Mouse (Mus musculus): ENCODE data around the gene Acoxl. TPM values are rescaled to one million over a fixed set of nuclear protein-coding genes. Genes with fewer than 3 reads are reported as not detected.

Gene Acoxl
- polyA plus RNA-seq, 1 experiment from 2014 or later: 0.12 TPM

DNA sequence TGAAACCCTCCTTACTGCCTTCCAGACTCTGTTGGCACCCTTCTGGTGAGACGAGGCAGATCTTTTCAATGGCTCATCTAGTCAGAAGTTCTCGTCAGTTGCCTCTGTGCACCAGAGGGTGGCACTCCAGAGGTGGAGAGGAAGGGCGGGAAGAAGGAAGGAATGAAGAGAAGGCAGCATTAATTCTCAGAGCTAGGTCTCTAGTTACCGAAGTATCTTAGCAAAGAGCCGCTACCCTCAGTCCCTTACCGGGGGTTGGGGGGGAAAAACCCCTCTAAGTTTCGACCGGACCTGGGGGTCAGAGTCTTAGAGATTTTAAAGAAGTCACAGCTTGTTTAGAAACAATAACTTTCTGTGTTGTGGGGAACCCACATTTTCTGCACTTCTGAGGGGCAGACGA, 283.8 kb downstream of the Acoxl start:
- Histone ChIP-seq H3K4me3 (ENCODE audit: low read depth, low read length) (peak overlapping the region; percentile 5), H3K4me1 (replicated peaks; ENCODE audit: control insufficient read depth, insufficient read depth, low read length) (peaks cover 22% of the 10 kb centered on the region), H3K27ac (ENCODE audit: low read depth, low read length) (no peak overlapping the region), H3K4me2 (ENCODE audit: low read depth, low read length, severe bottlenecking) (peak overlapping the region; percentile 99), H3K9me3 (ENCODE audit: control insufficient read depth, low read length) (no peaks in the 10 kb centered on the region), H3K9ac (ENCODE audit: low read length) (no peak overlapping the region), H3K36me3 (ENCODE audit: control insufficient read depth, insufficient read depth, low read length) (no peaks in the 10 kb centered on the region), H3K27me3 (ENCODE audit: control insufficient read depth, insufficient read depth, low read length) (peaks cover 22% of the 10 kb centered on the region)
- WGBS: 1% methylated on average over 9 of the region's 9 CpGs
- DNase-seq (ENCODE audit: low spot score): peak; percentile 73
- no peak for ATAC-seq (replicated peaks; ENCODE audit: low FRiP score)

DNA sequence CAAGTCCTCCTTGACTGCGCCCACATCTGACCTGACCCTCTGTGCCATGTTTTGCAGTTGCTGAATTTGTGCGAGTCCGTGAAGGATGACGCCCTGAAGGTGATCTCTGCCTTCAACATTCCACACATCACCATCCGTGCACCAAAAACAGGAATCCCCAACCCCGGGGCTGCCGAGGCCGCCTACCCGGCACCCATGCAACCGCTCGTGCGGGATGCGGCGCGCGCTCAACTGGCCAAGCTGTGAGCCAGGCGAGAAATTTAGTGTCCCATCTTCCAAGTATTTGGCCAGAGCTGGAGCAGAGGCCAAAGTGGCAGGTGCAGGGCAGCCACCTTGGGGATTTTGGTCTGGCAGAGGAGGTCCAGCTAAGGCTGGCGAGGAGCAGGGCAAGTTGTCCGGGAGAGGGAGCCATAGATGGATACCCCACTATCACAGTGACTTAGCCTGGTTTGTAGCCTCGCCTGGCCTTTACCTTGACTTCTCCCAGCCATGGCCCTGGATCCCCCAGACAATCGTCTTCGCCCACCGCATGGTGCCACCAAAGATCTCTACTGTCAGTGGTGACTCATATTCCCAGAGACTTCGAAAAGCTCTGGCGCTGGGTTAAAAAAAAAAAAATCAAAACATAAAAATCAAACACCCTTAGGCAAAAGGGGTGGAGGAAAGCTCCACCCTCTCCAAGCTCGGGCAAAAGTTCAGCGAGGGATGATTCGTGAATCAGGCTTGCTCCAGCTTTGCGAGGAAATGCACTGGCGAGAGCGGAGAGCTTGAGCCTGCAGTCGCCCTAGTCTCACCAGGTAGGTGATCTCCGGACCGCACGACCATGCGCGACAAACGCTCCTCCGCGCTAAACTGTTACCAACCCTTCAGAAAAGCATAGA, 284.5 kb downstream of the Acoxl start:
- Histone ChIP-seq H3K27me3 (ENCODE audit: control insufficient read depth, insufficient read depth, low read length) (peaks cover 22% of the 10 kb centered on the region), H3K36me3 (ENCODE audit: control insufficient read depth, insufficient read depth, low read length) (no peaks in the 10 kb centered on the region), H3K4me2 (ENCODE audit: low read depth, low read length, severe bottlenecking) (peak overlapping the region; percentile 99), H3K9ac (ENCODE audit: low read length) (no peak overlapping the region), H3K9me3 (ENCODE audit: control insufficient read depth, low read length) (no peaks in the 10 kb centered on the region), H3K4me1 (replicated peaks; ENCODE audit: control insufficient read depth, insufficient read depth, low read length) (peaks cover 22% of the 10 kb centered on the region), H3K27ac (ENCODE audit: low read depth, low read length) (no peak overlapping the region), H3K4me3 (ENCODE audit: low read depth, low read length) (peak overlapping the region; percentile 5)
- 1% methylated on average over 40 of the region's 40 CpGs for WGBS
- DNase-seq (ENCODE audit: low spot score) (peak; percentile 63), ATAC-seq (replicated peaks; ENCODE audit: low FRiP score) (no peak)

DNA sequence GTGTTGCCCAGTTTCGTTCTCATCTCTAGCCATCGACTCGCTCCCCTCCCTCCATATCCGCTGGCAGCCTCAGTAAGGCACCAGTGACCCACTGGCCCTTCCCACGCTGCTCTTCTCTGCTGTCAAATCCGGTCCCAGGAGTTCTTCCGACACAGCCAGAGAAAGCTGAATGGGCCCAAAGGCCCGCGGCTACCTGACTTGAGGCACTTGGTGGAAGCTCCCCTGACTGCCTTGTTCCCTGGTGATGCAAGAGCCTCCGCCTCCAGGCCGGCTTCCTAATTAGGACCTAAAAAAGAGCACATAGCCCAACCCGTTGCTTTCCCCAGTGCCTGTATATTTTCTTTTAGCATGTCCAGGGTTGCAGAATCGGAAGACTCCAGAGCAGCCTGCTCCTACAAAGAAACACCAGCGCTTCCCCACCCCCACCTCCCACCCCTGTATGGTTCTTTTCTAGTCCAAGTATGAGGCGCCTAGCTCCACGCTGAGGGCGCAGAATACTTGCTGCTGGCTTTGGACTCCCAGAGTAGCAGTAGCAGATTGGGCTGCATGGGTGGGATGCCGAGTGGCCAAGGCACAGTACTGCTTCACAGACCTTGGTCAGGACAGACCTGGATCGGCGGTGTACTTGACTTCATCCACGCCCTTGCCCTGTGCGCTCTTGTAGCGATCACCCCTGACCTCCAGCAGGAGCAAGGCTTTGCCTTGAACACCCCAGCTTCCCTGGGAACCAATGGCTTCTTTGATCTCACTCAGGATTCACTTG, 285.4 kb downstream of the Acoxl start:
- Histone ChIP-seq H3K27me3 (ENCODE audit: control insufficient read depth, insufficient read depth, low read length) (peaks cover 22% of the 10 kb centered on the region), H3K27ac (ENCODE audit: low read depth, low read length) (no peak overlapping the region), H3K9me3 (ENCODE audit: control insufficient read depth, low read length) (no peaks in the 10 kb centered on the region), H3K9ac (ENCODE audit: low read length) (no peak overlapping the region), H3K4me3 (ENCODE audit: low read depth, low read length) (peak overlapping the region; percentile 66), H3K4me2 (ENCODE audit: low read depth, low read length, severe bottlenecking) (peak overlapping the region; percentile 99), H3K4me1 (replicated peaks; ENCODE audit: control insufficient read depth, insufficient read depth, low read length) (peaks cover 26% of the 10 kb centered on the region), H3K36me3 (ENCODE audit: control insufficient read depth, insufficient read depth, low read length) (no peaks in the 10 kb centered on the region)
- DNase-seq (ENCODE audit: low spot score) (peak; percentile 65), ATAC-seq (replicated peaks; ENCODE audit: low FRiP score) (no peak)
- 3% methylated on average over 23 of the region's 23 CpGs for WGBS

DNA sequence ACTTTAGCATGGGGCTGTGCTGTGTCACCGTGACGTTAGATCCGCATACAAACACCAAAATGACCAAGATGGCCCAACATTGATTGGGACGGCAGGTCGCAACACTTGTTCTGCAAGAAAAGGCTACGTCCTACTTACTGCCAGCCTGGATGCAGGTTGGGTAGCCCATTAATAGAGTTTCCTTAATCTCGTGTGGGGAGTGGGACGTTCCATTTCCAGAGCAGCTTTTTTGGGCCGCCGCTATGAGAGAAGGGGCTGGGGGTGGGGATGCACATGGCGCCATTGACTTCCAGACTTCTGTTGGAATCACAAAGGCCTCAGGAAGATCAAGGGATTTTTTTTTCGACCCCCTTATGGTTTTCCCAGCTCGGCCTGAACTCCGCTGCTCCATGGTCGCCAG, 286.0 kb downstream of the Acoxl start:
- Histone ChIP-seq H3K27me3 (ENCODE audit: control insufficient read depth, insufficient read depth, low read length) (peaks cover 22% of the 10 kb centered on the region), H3K4me1 (replicated peaks; ENCODE audit: control insufficient read depth, insufficient read depth, low read length) (peaks cover 26% of the 10 kb centered on the region), H3K36me3 (ENCODE audit: control insufficient read depth, insufficient read depth, low read length) (peaks cover under 1% of the 10 kb centered on the region; the same call in 1 of the 2 replicates), H3K9me3 (ENCODE audit: control insufficient read depth, low read length) (no peaks in the 10 kb centered on the region), H3K27ac (ENCODE audit: low read depth, low read length) (no peak overlapping the region), H3K9ac (ENCODE audit: low read length) (peak overlapping the region; percentile 65), H3K4me2 (ENCODE audit: low read depth, low read length, severe bottlenecking) (peak overlapping the region; percentile 99), H3K4me3 (ENCODE audit: low read depth, low read length) (peak overlapping the region; percentile 66)
- WGBS: 2% methylated on average over 15 of the region's 15 CpGs
- DNase-seq (ENCODE audit: low spot score) (peak; percentile 56), ATAC-seq (replicated peaks; ENCODE audit: low FRiP score) (no peak)

DNA sequence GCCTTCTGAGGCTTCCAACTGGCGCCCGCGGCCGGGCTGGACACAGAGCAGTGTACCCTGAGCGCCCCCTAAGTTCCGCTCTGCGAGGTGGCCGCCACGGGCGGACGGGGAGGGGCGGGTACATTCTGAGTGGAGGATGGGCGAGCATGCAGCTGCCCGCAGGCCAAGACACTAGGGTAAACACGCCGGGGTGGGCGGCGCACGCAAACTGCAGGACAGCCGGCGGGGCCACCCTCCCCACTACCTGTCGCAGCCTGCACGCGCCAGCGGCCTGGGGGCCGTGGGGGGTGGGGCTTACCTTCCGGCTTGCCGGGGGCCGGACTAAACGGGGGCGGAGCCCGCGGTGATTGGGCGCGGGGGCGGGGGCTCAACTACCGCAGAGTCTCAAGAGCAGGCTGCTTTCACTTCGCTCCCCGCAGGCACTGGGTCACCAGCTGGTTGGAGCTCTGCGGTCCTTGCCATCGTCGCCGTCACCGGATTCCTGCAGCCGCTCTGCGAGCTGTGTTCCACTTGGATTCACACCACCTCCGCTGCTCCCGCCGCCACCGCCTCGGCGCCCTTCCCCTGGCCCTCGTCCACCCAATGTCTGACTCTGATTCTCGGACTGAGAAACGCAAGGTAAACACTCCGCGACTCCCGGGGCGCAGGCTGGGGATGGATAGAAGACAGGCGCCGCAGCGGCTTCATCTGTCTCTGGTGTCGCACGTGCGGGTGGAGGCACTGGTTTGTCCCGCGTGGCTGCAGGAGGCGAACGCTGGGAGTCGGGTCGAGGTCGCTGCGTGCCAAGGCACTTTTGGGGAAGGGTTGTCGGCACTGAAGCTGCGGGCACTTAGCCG, 287.2 kb downstream of the Acoxl start, which contains the start of gene Bcl2l11:
Gene Bcl2l11 (plus strand): TSS at position 404 of the 836 bp plus-strand sequence.
- DNase-seq (ENCODE audit: low spot score) (peak; percentile 99), ATAC-seq (replicated peaks; ENCODE audit: low FRiP score) (peak; percentile 79)
- Histone ChIP-seq H3K9ac (ENCODE audit: low read length) (peak within 1 kb of the TSS; percentile 65), H3K4me1 (replicated peaks; ENCODE audit: control insufficient read depth, insufficient read depth, low read length) (peaks cover 26% of the 10 kb centered on the region), H3K9me3 (ENCODE audit: control insufficient read depth, low read length) (no peaks in the 10 kb centered on the region), H3K27me3 (ENCODE audit: control insufficient read depth, insufficient read depth, low read length) (peaks cover 22% of the 10 kb centered on the region), H3K36me3 (ENCODE audit: control insufficient read depth, insufficient read depth, low read length) (peaks cover 4% of the 10 kb centered on the region; the same call in 1 of the 2 replicates), H3K4me3 (ENCODE audit: low read depth, low read length) (peak within 1 kb of the TSS; percentile 66), H3K27ac (ENCODE audit: low read depth, low read length) (no peak within 1 kb of the TSS), H3K4me2 (ENCODE audit: low read depth, low read length, severe bottlenecking) (peak within 1 kb of the TSS; percentile 99)
- WGBS: under 1% methylated on average over 76 of the region's 76 CpGs

DNA sequence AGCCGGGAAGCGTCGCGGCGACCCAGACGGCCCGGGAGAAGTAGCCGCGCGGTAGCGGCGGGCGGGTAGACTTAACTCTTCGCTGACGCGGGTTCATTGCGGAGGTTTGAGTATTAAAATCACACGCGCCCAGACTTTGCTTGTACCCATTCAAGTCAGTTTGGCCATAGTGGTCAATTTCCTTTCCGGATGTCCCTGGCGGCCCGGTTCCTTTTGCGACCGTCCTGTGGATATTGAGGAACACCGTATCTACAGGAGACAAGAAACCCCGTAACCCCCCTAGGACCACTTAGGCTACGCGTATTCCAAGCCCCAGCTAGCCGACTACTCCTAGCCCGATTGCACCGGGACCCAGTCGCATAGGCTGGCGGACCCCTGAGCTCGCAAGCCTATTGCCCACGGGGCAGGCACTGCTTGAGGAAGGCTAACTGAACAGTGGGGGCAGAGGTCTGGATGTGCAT, 287.9 kb downstream of the Acoxl start:
- peak overlapping the region; percentile 66 for H3K4me3 ChIP-seq (ENCODE audit: low read depth, low read length)
- peak overlapping the region; percentile 65 for H3K9ac ChIP-seq (ENCODE audit: low read length)
- H3K9me3 ChIP-seq (ENCODE audit: control insufficient read depth, low read length): no peaks in the 10 kb centered on the region
- WGBS: 0% methylated on average over 35 of the region's 35 CpGs
- DNase-seq (ENCODE audit: low spot score): peak; percentile 79
- peak overlapping the region; percentile 99 for H3K4me2 ChIP-seq (ENCODE audit: low read depth, low read length, severe bottlenecking)
- H3K27me3 ChIP-seq (ENCODE audit: control insufficient read depth, insufficient read depth, low read length): peaks cover 21% of the 10 kb centered on the region
- no peak; the same call in 1 of the 2 replicates for ATAC-seq (replicated peaks; ENCODE audit: low FRiP score)
- peaks cover 4% of the 10 kb centered on the region; the same call in 1 of the 2 replicates for H3K36me3 ChIP-seq (ENCODE audit: control insufficient read depth, insufficient read depth, low read length)
- H3K4me1 ChIP-seq (replicated peaks; ENCODE audit: control insufficient read depth, insufficient read depth, low read length): peaks cover 26% of the 10 kb centered on the region
- no peak overlapping the region for H3K27ac ChIP-seq (ENCODE audit: low read depth, low read length)

DNA sequence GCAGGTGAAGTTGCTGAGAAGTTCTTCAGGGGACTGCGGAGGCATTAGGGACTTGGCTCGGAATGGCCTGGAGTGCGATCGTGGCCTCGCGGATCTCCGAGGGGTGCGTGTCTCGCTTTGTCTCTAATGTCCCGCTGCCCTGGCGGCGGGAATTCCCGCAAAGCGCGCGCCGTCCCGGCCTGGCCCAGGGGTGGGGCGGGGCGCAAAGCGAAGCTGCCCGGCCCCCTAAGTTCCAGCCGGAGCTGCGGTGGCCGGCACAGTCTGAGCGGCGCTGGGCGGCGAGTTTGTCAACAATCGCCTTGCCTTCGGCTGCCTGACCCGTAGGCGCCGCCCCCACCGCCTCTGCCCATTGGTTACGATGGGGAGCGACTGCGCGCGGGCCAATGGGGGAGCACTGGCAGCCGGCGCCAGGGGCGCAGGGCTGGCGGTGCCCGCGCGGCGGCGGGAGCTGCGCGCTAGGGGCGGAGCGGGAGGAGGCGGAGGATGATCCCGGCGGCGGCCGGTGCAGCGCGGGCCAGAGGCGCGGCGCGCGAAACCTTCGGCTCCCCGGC, 288.5 kb downstream of the Acoxl start:
- under 1% methylated on average over 67 of the region's 67 CpGs for WGBS
- H3K4me3 ChIP-seq (ENCODE audit: low read depth, low read length): peak overlapping the region; percentile 66
- H3K9ac ChIP-seq (ENCODE audit: low read length): peak overlapping the region; percentile 82
- peak overlapping the region; percentile 99 for H3K4me2 ChIP-seq (ENCODE audit: low read depth, low read length, severe bottlenecking)
- DNase-seq (ENCODE audit: low spot score): peak; percentile 98
- peak overlapping the region; percentile 82 for H3K27ac ChIP-seq (ENCODE audit: low read depth, low read length)
- peak; percentile 89 for ATAC-seq (replicated peaks; ENCODE audit: low FRiP score)
- peaks cover 4% of the 10 kb centered on the region; the same call in 1 of the 2 replicates for H3K36me3 ChIP-seq (ENCODE audit: control insufficient read depth, insufficient read depth, low read length)
- H3K9me3 ChIP-seq (ENCODE audit: control insufficient read depth, low read length): no peaks in the 10 kb centered on the region
- H3K27me3 ChIP-seq (ENCODE audit: control insufficient read depth, insufficient read depth, low read length): peaks cover 19% of the 10 kb centered on the region
- peaks cover 26% of the 10 kb centered on the region for H3K4me1 ChIP-seq (replicated peaks; ENCODE audit: control insufficient read depth, insufficient read depth, low read length)
